Mouse (Mus musculus) mature B cell (primary cell): Measurements from ENCODE around the gene Atf7ip.

Experiments
- in situ Hi-C: fragments of 300-500 bp; cut with MboI; formaldehyde crosslinking; loops from 2 replicates; pipeline ENCODE4 v1.14.3; 2019

The Atf7ip gene

DNA sequence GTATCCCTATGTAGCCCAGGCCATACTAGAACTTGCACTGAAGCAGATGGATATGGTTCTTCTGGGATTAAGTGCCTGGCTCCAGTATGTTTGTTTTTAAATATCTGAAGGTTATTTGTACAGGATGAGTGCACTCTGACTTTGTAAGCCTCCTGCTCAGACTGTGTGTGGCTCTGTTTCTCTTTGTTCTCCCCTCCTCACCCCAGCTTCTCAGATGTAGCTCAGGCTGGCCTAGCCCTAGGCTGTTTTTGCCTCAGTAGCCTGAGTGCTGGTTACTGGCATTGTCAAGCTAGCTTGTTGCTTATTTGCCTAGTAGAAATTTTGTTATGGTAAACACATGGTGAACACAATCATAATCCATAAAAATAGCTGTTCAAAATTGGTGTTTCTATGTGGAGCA is 15.7 kb downstream of the Atf7ip start:
- in situ Hi-C loops, result no loop called here

- in situ Hi-C loops, result no loop called here
Measured at GRCm38 (mm10) chr6:136522658-136523057, 16.7 kb downstream of the Atf7ip start.

DNA sequence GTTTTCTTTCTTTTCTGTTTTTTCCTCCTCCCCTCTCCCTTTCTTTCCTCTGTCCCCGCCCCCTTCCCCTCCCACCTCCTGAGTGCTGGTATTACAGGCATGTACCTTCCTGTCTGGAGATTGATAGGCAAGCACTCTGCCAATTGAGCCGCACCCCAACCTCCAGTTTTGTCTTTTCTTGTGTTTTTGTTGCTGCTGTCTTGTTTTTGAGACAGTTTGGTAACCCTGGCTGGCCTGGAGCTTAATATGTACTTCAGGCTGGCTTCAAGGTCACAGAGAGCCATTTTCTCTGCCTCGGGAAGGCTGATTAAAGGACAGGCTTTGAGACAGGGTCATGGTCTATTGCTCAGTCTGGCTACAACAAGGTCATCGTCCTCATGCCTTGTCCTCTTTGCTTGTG is 18.8 kb downstream of the Atf7ip start:
- in situ Hi-C loops, result no loop called here

GRCm38 (mm10) chr6:136525567-136525966 is 19.6 kb downstream of the Atf7ip start:
- in situ Hi-C loops, result no loop called here

DNA sequence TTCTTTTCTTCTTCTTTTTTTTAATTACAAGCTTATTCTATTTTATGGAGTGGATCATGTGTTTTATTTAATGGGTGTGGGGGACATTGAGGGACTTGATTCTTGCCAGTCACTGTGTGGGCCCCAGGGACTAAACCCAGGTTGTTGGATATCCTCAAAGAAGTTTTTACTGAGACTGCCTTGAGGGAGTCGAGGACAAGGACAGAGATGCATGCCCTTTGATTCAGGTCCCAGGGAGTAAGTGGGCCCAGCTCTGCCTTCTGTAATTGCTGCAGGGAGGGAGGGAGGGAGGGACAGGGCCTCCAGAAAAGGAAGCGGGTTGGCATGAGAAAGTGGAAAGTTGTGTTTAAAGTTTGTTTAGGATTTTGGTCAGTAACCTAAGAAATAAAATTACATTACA is 23.2 kb downstream of the Atf7ip start:
- in situ Hi-C loops, result no loop called here

GRCm38 (mm10) chr6:136531792-136532230 is 25.8 kb downstream of the Atf7ip start:
- in situ Hi-C loops, result no loop called here

- in situ Hi-C loops, result no loop called here
Measured at GRCm38 (mm10) chr6:136532535-136533291, 26.7 kb downstream of the Atf7ip start.

DNA sequence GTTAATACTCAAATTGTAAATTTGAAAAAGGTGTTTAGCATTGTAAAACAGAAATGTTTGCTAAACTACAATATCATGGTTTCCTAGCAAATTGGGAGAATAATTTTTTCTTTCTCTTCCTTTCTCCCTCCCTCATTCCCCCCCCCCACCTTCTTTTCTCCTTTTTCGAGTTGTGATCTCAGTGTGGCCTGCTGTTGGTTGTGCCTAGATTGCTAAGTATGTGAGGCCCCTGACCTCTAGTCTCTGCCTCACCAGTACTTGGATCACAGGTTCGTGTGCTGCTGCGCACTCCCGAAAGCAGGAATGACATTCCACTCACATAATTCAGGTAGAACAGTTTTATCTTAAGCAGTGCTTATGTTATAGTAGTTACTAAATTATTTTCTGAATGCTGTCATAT is 27.8 kb downstream of the Atf7ip start:
- in situ Hi-C loops, result no loop called here

DNA sequence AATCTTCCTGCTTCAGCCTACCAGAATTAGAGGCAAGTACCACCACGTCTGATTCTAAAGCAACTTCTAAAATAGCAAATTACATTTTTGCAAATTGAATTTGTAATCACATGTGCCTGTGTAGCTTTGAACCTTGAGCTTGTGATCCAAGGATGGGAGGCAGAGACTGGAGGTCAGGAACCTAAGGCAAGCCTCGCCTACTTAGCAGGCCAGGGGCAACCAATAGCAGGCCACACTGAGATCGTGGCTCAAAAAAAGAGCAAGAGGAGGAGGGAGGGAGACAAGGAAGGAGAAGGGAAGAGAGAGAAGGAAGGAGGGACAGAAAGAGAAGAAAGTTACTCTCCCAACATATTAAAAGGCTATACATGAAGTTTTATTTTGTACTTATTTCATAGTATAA is 28.5 kb downstream of the Atf7ip start:
- in situ Hi-C loops, result no loop called here

GRCm38 (mm10) chr6:136535176-136535575 is 29.2 kb downstream of the Atf7ip start:
- in situ Hi-C loops, result no loop called here

DNA sequence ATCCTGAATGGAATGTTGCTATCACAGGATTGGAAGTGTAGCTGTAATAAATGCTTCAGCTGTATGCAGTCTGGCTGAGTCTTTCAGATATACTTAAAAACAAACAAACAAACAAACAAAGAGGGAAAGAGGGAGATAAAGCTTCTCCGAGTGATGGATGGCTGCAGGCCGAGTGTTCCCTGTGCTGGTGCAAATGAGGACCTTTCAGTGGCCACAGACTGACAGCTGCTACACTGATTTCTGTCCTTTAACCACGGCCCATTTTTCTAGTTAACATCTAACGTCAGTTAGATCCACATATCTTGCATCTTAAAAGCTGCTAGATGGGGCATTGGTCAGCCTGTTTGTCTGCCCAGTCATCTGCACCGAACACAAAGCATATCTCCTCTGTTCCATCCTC is 30.2 kb downstream of the Atf7ip start:
- in situ Hi-C loops, result no loop called here

DNA sequence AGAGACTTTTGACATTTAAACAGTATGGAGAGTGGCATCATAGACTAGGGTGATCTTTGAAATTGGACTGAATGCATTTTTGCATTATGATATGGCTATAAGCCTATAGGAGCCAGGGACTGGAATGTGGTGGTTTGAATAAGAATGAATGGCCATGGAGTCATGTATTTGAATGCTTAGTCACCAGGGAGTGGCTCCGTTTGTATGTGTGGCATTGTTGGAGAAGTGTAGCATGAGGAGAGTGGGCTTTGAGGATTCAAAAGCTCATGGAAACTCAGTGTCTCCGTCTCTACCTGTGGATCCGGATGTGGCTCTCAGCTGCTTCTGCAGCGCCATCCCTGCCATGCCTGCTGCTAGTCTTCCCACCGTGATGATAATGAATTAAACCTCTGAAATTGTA is 35.4 kb downstream of the Atf7ip start:
- in situ Hi-C loops, result no loop called here

GRCm38 (mm10) chr6:136542105-136542504 is 36.1 kb downstream of the Atf7ip start:
- in situ Hi-C loops, result no loop called here

DNA sequence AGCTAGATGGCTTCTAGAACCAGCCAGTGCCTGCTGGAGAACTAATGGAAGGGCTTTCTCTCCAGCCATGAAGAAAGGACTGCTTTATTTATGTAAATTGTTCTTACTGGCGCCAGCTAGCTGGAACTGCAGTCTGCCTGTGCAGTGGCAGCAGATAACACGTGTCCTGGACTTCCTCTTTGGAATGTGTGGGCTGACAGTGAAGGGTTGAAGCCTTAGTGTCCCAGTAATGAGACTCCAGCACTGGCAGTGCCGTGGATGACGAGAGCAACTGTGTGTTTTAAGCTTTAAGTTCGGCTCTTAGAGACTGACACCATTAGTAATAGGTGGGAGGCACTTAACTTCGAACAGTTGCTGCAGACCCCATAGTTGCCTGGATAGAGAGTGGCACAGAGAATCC is 37.2 kb downstream of the Atf7ip start:
- in situ Hi-C loops, result no loop called here

DNA sequence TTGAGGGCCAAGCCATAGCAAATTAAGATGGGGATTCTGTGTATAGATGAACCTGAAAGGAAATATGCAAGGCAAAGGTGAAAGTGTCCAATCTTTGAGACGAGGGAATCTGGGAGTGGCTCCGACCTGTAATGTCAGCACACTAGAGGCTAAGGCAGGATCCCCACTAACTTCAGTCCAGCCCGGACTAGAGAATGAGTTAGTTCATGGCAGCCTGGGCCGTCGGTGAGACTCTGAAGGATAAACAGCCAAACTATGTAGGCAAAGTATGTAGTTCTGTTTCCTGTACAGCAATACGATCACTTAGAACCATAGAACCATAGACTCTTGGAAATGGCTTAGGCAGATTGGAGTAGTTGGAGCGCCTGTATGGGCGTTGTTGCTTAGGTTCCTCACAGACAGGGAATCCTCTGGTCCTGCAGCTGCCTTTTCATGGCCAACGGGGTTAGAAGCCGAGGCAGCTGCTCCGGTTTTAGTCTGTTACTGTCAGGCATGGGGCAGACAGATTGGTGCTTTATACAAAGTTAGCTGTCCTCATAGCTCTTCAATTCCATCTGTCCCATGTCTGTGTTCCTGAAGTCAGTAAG is 39.4 kb downstream of the Atf7ip start:
- in situ Hi-C loops, result no loop called here

GRCm38 (mm10) chr6:136546286-136546685 is 40.3 kb downstream of the Atf7ip start:
- in situ Hi-C loops, result no loop called here

GRCm38 (mm10) chr6:136546987-136547386 is 41.0 kb downstream of the Atf7ip start:
- in situ Hi-C loops, result no loop called here

DNA sequence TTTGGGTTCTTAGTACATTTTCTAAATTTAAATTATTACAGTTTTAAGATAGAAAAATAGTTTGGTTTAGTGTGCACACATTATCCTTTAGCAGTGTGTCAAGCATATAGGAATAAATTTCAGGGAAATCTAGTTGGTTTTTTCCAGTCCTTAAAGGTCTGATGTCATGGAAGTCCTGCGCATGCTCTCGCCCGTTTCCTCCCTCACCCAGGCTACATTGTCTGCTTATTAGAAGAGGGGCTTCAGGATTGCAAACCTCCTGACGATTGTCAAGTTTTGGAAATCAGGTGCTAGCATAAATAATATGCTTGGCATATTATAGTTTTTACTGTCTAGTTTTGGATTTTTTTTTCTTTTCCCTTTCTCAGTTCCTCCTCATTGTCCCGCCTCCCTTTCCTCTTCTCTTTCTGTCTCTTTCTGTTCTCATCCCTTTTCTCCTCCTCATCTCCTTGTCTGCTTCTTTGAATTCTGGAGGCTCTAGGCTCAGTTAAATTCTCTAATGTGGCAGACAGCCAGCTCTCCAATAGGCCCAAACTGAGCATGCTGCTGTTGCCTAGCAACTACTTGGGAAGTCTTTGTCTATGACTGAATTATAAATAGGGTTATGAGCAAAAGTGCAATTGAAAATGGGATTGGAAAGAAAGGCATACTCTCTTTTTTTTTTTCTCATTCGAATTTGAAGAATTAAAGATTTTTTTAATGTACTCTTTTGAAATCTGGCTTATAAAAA is 42.2 kb downstream of the Atf7ip start:
- in situ Hi-C loops, result no loop called here

DNA sequence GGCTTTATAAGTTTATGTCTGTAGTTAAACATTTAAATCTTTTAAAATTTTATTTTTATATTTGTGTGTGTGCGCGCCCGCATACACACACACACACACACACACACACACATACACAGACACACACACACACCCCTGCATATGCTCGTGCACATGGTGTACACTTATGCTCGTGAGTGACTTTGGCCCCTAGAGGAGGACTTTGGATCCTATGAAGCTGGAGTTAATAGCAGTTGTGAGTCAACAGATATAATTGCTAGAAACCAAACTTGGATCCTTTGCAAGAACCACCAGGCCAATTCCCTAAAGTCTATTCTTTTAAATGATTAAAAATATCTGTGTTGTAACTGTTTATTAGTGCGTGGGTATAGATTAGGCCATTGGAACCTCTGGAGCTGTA is 42.8 kb downstream of the Atf7ip start:
- in situ Hi-C loops, result no loop called here

DNA sequence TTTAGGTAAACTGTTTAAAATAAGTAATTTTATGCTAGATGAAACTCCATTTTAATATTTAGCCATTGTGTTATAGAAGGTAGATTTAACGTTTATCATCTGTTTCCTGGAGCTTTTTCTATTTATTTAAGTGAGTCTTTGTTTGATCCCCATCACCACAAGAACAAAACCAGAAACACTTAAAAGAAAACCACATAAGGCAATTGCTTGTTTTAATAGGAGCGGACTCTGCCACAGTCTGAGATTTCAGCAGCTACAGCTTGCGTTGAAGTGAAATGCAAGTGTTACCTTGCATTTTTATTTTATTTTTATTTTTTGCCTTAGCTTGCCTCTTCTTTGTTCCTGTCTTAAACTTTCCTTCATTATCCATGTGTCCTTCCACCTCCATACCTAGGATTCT is 43.6 kb downstream of the Atf7ip start:
- in situ Hi-C loops, result no loop called here

- in situ Hi-C loops, result no loop called here
Measured at GRCm38 (mm10) chr6:136550596-136551304, 44.8 kb downstream of the Atf7ip start.

DNA sequence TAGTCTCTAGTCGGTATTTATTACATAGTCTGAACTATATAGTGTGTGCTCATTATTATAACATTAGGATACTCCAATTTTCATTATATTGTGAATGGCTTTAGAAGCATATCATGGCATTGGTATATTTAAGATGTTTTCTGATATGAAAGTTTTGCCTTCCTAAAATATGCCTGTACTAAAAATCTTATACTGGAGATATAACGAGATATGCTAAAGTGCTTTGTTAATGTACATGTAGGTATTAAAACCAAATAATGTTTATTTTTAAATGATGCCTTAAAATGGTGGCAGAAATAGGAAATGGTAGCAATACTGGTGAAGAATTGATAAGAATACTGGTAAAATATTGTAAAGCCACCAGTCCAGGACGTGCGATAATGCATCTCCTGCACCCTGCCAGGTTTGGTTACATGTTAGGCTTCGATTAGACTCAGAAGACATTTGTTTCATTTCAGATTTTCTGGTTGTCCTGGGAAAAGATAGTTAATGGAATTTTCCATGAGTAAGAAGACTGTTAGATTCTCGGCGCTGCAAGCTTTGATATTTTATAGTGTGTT is 45.7 kb downstream of the Atf7ip start:
- in situ Hi-C loops, result no loop called here
